Mouse (Mus musculus): ENCODE data around the gene E130114P18Rik.

Gene E130114P18Rik

DNA sequence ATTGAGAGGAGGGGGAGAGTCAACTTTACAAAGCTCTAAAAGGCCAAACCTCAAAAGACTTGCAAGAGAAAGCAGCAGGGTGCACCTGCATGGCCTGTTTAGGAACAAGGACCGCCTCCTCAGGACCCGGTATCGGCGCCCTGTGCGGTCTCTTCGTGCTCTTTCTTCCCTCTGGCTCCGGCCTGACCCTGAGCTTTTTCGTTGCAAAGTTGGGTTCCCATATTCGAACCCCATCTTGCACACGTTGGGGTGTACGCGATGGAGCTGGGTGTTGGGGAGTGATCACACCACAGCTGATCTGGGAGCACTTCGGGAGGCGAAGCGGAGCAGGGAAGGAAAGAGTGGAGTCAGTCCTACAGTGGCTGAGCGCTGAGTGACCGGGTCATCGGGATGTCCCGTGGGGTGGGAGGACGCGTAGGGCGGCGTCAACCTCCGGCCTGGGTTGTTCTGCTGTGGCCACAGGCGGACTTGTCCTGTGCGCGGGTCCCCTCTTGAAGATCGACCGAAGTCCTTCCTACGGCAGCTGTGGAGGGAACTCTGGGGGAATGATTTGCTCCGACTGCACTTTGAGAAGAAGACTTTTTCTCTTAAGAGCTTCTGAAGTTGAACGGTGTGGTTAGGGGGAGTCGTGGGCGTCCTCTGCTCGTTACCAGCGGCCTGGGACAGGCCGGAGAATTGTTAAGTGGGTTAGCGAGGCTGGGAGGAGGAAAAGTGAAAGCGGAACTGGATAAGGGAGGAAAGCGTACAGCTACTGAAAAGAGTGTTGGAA, 26.2 kb downstream of the E130114P18Rik start:
- peak in 1 of 2 experiments; percentile 36 for DNase-seq (ENCODE audit: low spot score in 2 of 2)

DNA sequence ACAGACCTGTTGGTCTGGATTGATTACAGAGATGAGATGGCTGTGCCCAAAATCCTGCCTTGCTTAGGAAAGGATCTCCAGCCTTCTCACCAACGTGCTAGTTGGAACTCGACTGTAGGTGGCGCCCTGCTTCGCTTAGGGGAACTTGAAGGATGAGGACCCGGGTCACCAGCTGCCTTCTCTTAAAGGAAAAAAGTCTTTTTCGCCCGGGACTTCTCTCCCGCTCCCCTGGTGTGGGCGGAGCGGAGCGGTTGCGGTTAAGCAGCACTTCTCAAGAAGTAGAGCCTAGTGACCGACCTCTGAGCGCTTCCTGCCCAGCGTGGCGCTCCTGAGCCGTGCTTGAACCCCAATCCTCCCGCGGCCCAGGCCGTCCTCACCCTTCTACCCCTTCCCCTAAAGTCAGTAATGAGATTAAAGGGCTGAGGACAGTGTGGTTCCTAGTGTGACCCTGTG, 26.8 kb downstream of the E130114P18Rik start:
- peak; percentile 78 to 84 for DNase-seq (ENCODE audit: low spot score in 2 of 2)

DNA sequence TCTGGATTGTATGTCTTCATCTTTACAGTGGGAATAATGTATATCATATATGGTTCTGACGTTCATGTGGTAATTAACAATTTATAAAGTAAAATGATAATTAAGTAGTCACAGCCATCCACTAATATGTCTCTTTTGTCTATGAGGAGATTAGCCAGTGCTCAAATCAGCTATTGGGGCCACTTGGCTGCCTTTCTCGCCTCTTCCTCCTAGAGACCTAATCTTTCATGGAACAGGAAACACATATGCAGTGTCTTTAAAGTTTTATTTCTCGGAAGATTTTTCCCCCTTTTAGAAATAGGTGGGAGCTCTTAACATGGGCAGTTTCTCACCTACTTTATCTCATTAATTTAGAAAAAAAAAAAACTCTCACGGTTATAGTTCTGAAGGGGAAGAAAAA, 27.5 kb downstream of the E130114P18Rik start:
- no peak for DNase-seq (ENCODE audit: low spot score in 2 of 2)

DNA sequence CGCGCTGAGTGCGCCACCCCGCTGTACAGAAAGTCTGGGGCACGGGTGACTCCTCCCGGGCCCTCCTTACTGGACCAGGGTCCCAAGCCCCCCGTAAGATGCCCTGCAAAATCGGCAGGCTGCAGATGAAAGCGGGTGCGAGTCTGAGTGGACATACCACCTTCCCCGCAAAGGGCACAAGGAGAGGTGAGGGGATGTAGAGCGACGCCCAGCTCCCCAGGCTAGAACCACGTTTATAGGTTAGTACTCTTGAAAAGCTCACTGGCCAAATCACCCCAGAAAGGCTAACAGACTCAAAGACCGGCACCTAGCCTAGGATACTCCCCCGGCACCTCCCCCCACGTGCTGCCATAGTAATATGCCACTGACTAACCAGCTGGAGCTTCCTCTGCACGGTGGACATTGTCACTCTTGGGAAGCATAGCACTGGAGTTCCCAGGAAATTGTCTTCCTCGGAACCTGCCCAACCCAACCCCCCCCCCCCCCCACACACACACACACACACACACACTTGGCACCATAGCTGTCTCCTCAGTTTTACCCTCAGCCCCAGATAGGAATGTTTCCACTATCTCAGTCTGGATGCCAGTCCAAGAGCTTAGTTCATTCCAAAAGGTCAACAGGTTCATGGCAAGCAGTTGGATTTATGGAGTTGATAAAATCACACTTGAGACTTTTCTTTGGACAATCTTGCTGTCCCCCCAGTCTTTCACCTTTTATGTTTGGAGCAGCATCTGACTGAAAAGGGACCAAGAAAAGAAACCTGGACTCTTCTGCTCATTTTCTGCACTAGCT, 31.6 kb downstream of the E130114P18Rik start:
- no peak for DNase-seq (ENCODE audit: low spot score in 2 of 2)

DNA sequence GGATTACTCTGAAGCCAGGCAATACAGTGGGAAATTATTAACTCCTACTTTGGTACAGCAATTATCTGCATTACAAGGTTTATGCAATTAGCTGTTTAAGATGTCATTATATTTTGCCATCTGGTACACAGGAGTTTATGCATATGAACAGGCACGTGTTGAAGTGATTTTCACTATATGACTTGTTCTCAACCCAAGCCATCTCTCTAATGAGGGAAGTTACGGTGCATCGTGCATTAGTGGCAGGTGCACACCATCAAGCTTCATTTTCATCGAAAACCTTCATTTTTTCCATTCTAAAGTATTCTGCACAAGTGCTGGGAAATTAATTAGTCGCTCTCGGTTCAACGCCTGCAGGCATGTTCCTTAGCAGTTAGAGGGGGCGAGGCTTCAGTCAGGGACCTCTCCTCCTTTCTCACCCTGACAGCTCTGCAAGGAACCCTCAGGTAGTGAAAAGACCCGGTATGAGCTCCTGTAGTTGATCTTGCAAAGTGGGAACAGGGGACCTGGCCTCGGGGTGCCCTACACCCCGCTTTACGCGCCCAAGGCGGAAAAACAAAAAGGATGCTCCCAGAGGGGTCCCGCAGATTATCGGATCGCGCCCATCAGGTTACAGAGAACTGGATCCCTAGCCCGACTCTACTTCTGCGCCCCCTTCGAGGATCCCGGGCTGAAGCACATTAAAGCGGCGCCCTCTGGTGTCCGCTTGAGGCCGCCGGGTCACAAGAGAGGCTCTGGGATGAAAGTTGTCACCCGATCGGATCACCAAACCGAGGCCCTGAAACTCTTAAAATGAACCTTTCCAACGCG, 32.4 kb downstream of the E130114P18Rik start:
- DNase-seq (ENCODE audit: low spot score in 2 of 2), result peak; percentile 49 to 57

DNA sequence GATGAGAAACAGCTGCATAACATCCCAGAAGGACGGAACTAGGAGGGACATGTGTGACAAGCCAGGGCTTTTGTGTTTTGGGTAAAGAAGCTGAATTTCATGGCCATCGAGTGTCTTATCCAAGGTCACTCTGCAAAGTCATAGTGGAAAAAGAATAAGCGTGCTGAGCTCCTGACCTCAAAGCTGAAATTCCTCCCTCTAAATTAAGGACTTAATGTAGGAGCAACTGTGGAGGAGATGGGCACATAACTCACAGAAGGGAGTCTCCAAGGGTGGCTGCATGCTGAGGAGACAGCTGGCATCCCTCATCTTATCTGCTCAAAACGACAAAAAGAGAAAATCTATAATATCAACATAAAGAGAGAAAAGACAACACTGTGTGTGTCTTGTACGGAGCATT, 33.9 kb downstream of the E130114P18Rik start:
- no peak for DNase-seq (ENCODE audit: low spot score in 2 of 2)

- DNase-seq (ENCODE audit: low spot score in 2 of 2), result no peak
Measured at GRCm38 (mm10) chr4:97733392-97733791, 44.5 kb downstream of the E130114P18Rik start.

DNA sequence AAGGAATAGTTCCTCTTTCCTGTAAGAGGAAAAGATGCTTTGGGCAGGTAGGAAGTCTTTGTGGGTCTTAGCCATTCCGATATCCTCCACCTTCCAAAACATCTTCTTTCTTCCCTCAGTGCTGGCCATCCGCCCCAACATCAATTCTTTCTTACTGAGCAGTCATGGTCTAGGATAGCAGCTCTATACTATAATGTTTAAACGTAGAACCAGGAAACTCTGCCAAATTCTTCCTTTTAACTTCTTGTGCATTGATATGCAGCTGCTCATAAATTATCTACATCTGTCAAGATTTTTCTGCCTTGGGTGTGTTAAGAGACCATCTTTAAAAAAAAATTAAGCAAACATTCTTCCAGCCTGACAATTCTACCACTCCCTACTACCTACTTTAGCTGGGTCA, 47.5 kb downstream of the E130114P18Rik start:
- no peak for DNase-seq (ENCODE audit: low spot score in 2 of 2)

GRCm38 (mm10) chr4:97729999-97730398, 47.9 kb downstream of the E130114P18Rik start:
- no peak for DNase-seq (ENCODE audit: low spot score in 2 of 2)

- DNase-seq (ENCODE audit: low spot score in 2 of 2), result no peak
Measured at GRCm38 (mm10) chr4:97728520-97728919, 49.4 kb downstream of the E130114P18Rik start.

DNA sequence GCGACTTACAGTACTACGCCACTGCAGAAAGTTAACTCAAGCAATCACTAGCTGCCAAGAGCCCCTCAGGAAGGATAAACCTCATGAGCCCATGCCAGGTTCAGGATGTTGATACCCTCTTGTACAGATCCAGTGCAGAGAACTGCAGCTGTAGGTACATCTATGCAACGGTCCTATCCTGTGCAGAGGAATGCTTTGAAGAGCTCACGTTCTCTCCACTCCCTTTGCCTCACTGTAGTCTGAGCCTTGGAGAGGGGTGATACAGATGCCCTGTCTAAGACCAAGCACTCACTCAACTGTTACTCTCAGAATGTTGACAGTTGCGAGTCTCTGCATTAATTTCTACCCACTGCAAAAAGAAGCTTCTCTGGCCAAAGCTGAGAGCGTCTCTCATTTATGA, 54.5 kb downstream of the E130114P18Rik start:
- no peak for DNase-seq (ENCODE audit: low spot score in 2 of 2)

DNA sequence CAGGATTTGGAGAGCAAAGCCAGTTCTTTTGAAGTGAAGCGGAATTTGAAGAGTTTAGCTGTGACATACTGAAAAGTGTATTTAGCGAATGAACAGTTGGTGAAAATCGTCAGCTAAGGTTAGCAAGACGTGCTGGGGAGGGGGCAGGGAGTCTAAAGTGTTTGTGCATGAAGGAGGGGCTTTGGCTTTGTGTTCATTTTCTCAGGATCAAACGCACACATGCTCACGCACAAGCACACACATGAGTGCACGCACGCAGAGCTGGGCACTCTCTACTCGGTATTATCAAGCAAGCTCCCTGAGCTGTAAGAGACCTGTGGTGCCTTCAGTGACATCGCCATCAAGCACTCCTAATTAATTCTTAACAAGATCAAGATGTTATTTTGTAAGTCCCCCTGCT, 55.2 kb downstream of the E130114P18Rik start:
- no peak for DNase-seq (ENCODE audit: low spot score in 2 of 2)

DNA sequence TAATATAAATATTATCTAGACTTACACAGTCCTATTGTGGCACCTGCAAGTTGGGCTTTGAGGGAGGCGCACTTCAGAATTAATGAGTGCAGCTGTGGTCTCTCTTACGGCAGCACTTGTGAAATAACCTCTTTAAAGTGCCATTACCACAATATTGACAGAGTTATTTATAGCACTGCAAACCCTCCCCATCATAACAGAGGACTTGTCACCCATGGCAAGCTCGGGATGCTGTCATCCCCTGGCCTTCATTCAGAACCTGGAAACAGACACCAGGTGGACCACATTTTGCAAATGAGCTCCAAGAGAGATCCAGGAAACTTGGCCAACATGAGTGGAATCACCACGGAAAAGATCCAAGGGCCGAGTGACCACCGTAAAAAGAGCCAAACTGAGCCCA, 63.3 kb downstream of the E130114P18Rik start:
- DNase-seq (ENCODE audit: low spot score in 2 of 2), result no peak

- no peak for DNase-seq (ENCODE audit: low spot score in 2 of 2)
Measured at GRCm38 (mm10) chr4:97714101-97714615, 63.7 kb downstream of the E130114P18Rik start.

GRCm38 (mm10) chr4:97712547-97712946, 65.3 kb downstream of the E130114P18Rik start:
- no peak for DNase-seq (ENCODE audit: low spot score in 2 of 2)

- DNase-seq (ENCODE audit: low spot score in 2 of 2), result no peak
Measured at GRCm38 (mm10) chr4:97710048-97710765, 67.7 kb downstream of the E130114P18Rik start.

GRCm38 (mm10) chr4:97707373-97708152, 70.3 kb downstream of the E130114P18Rik start:
- DNase-seq (ENCODE audit: low spot score in 2 of 2), result no peak

- DNase-seq (ENCODE audit: low spot score in 2 of 2), result no peak
Measured at GRCm38 (mm10) chr4:97696684-97697615, 80.9 kb downstream of the E130114P18Rik start.

GRCm38 (mm10) chr4:97695414-97696040, 82.4 kb downstream of the E130114P18Rik start:
- DNase-seq (ENCODE audit: low spot score in 2 of 2), result no peak

Data from spleen, postnatal 14 days (tissue).